Mouse (Mus musculus) retina, postnatal 1 day (tissue): ENCODE measurements around the gene Utp14b.

Source experiments
- DNase-seq: peaks from one replicate; pipeline ENCODE4 v3.0.0-alpha.2; 2012

Gene Utp14b

DNA sequence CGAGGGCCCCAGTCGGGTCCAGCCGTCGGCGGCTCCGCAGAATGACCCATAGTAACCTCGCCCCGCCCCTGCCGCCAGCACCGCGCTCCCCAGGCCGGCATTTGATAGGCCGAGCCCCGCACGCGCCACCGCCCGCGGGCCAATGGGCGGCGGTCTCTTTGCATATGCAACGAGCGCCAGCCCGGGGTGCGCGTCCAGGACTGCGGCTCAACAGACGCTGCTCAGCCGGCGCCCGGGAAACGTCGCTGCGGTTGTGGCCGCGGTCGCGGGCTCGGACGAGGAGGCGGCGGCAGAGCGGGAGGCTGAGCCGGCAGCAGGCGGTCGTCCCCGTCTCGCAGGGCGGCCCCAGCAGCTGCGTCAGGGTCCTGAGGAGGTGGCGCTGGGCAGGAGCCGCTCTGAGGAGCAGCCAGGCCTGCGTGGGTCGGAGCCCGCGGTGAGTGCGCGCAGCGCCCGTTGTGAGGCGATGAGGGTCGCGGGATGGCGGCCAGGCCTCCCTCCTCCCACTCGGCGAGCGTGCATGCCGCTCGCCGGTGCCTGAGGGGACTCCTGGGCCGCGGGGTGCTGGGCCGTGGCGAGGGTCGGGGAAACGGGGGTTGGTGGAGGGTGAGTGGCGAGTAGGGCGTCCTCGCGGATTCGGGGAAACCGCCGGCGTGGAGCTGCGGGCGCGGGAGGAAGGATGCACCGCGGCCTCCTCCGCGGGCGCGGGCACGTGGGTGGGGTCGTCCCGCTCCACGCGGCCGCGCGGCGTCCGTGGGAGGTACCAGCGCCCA, at the start of gene Utp14b, which contains the start of gene Acsl3:
Gene Utp14b, plus strand, starts transcription at position 368 of the 770 bp plus-strand sequence.
Gene Acsl3, plus strand, starts transcription at position 155 of the 770 bp plus-strand sequence.
- peak; percentile 99 for DNase-seq

DNA sequence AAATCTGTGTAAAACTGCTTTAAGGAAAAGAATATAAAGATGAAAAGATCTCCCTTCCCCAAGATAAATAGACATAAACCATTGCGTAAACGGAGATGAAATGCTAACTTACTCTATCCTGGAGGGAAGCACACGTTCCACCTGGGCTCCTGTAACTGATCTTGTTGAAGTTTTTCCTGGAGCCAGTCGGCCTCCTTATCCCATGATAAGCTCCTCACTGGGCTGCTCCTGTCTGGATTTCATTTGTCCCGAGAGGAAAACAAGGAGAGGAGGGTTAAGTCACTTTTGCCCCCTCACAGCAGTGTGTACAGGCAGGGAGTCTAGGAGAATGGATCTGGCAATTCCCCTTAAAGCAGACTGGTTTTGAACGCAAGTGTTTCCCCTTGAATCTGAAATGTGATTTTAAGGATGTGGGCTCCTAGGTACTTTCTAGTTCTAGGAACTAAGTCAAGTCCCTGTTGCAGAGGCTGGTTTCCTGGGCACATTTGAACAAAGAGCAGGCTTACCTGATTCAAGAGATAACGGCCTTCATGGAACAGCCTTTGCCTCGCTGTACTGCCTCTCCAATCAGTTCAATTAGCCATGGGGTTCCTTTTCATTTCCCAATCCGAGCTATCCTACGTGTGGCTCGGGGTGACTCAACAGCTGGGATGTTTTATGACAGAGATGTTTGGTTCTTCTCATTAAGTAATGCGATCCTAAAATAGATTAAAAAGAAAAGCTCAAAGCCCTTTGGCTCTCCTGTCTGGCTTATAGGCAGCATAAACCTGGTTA, 48.5 kb upstream of the Utp14b start:
- no peak for DNase-seq

DNA sequence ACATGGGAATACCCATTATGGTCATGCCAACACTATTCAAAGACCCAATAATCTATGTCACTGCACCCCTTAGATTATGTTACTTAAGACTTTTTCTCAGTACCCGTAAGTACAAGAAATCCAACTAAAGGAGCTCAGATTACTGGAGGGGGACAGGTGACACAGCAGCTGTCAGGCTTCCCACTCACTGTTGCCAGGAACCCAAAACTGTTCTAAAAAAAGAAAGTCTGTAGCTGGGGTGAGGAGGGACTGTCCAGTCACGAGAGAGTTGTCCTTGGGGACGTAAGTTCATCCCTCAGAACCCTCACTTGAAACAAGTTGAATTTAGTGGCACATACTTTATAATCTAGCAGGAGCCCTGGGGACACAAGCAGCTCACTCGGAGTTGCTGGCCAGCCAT, 46.8 kb upstream of the Utp14b start:
- DNase-seq = no peak

GRCm38 (mm10) chr1:78612959-78613358, 44.9 kb upstream of the Utp14b start:
- no peak for DNase-seq

- no peak for DNase-seq
Observed at GRCm38 (mm10) chr1:78624352-78624751, 33.5 kb upstream of the Utp14b start.

DNA sequence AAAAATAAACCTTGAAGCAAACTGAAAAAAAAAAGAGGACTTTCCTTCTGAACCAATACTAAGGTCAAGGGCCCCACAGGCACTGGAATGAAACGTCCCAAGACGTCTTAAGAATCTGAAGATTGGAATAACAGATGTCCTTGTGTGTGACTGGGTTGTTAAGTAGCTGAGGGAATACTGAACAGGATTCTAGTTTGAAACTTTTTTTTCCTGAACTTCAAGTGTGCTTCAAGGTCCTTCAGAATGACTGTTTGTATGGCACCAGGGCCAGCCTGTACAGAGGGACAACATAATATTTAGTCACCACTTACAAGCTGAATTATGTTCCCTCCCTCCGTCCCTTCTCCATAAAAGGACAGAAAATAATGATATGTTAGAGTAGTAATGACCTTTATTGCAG, 23.4 kb upstream of the Utp14b start:
- DNase-seq = no peak

- no peak for DNase-seq
Observed at GRCm38 (mm10) chr1:78640871-78641270, 17.0 kb upstream of the Utp14b start.

GRCm38 (mm10) chr1:78641791-78642190, 16.0 kb upstream of the Utp14b start:
- DNase-seq = no peak

DNA sequence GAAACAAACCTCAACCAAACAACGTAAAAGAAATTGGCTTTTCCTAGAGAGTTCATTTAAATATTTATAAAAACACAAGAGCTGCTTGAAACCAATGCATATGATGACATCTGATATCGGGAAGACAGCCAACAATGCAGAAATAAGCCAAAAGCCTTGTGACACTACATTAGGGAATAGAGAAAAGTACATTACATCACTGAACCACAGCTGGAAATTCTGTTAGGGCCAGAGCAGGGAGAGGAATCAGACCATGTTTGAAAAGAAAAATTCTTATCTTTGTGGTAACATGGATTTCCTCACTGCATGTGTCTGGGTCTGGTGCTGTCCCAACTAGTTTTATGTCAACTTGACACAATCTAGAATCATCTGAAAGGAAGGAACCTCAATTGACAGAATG, 15.6 kb upstream of the Utp14b start:
- no peak for DNase-seq

DNA sequence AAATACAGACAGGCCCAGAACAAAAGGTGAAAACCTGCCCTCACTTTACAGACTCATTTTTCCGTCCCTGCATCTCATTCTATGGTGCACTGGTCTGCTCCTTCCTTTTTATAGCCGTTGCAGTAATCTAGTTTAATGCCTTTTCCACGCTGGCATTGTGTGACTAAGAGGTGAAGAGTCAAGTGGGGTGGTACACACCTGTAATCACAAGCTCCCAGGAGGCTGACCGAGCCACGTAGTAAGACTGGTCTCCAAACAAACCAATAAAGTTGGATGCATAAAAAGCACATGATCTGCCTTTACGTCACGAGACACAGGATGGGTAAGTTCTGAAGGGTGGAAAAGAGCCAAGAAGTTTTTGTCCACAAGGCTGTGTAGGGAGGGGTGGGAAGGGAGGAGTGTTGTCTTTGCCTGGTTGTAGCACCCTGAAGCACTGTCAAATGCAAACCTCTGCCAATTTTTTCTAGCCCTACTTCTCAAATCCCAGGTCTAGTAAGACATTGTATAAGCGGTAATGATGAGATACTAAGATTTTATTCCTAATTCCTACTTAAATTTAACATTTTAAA, 10.4 kb upstream of the Utp14b start:
- DNase-seq = no peak

DNA sequence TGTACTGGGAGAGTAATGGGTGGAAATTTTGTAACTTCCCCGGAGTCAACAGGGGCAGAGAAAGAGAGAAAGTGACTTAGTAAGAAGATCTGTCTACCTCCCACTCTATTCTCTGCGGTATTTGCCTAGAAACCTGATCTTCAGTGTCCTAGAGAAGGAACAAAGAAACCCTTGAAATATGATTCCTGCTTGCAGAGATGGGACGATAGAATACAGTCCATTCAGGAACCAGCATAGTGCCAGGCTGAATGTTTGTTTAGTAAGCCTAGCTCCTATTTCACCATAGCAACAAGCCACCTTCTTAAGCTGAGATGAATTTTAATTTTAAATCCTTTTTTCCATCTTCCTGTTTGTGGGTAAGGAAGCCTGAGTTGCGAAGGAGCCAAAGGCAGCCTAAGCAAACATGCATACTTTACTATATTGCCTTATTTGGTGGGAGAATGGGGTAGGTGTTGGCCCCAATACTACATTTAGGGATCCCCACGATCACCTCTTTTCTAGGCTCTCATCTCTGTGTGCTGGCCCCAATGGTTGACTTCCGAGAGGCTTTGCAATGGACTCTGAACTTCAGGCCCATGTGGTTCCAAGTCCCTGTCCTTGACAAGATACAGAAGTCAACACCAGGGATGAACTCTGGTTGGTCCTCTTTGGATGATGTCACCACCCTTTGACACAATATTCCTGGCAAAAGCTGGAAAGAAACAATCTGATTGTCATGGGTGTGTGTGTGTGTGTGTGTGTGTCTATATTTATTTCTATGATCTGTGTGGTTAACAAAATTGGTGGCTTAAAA, 8.4 kb upstream of the Utp14b start:
- no peak for DNase-seq

- DNase-seq = no peak
Observed at GRCm38 (mm10) chr1:78656472-78656871, 1.4 kb upstream of the Utp14b start.

DNA sequence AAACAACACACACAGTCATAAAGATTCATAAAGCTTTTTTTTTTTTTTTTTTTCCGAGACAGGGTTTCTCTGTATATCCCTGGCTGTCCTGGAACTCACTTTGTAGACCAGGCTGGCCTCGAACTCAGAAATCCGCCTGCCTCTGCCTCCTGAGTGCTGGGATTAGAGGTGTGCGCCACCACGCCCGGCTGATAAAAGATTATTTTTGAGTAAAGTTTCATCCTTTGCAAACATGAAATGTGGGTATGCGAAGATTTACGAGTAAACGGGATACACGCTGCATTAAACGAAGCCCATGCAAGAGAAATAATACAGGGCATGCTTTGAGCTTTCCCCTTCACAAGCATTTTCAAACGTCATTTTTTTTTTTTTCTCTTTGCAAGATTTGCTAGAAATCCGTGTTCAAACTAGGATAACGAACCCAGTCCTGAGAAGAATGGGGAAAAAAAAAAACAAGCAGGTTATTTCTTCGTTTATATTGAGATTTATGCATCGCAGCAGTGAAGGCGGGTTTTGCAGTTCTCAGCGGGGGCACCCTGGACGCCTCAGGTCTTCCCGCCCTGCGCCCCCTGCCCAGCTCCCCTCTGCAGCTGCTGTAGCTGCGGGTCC, 713 bp upstream of the Utp14b start:
- DNase-seq = no peak

GRCm38 (mm10) chr1:78658441-78659269, 817 bp downstream of the Utp14b start:
- DNase-seq = peak; percentile 36

DNA sequence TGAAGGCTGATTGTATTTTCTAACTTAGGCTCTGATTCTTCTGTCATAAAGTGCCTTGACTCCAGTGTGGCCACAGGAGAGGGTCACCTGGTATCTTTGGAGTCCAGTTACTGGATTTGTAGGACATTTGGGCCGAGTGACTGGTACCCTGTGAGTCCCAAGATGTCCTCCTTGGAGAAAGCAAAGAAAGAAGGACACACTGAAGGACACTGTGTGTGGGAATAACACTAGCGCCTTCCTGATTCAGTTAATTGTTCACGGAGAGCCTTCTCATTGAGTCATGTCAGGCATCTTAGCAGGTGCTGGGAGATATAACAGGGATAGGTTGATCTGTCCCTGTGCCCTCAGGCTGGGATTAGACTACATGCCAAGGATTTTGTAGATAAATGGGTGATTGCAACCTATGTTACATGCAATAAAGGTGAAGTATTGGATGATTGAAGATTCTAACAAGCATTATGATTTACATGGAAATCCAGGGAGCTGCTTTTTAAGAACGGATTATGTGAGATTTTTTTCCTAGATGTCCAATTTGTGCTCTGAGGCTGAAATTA, 1.5 kb downstream of the Utp14b start:
- DNase-seq = peak; percentile 42

- DNase-seq = no peak
Observed at GRCm38 (mm10) chr1:78664326-78664725, 6.5 kb downstream of the Utp14b start.

- DNase-seq = no peak
Observed at GRCm38 (mm10) chr1:78665954-78666499, 8.2 kb downstream of the Utp14b start.

DNA sequence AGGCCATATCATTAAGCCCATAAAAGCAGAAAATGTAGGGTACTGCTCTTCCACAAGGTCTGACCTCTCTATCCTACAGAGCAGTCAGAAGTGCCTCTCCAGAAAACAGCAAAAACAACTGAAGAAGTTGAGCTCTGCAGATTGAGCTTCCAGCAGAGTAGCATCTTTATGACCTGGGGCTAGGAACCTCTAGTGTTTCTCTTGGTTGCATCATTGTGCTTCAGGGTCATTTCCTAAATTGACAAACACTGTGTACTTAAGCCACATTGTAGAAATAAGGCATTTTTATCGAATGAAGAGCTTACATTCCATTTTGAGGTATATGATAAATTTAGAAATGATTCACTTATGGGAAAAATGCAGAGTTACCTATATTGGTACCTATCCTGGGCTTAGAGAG, 8.7 kb downstream of the Utp14b start:
- no peak for DNase-seq

GRCm38 (mm10) chr1:78682291-78682690, 24.5 kb downstream of the Utp14b start:
- DNase-seq = no peak

- no peak for DNase-seq
Observed at GRCm38 (mm10) chr1:78684128-78684527, 26.3 kb downstream of the Utp14b start.

DNA sequence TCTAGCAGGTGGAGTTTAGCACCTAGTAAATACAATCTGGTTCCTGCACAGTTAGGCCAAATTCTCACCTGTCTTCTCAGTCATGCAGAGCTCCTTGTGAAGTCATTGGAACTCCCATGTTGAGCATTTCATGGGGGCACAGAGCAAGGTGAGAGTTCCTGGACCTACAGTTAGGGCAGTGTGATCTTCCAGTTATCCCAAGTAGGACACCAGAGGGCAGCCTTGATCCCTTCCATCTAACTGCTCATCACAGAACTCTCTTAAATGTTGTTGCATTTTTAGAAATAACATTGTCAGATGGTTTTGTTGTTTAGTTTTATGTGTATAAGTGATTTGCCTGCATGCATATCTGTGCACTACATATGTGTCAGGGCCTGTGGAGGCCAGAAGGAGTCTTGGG, 29.0 kb downstream of the Utp14b start:
- peak; percentile 43 for DNase-seq
